Mouse (Mus musculus): ENCODE measurements around the gene Mast3. TPM values are rescaled to one million over a fixed set of nuclear protein-coding genes. Genes with fewer than 3 reads are reported as not detected.

Mast3 gene
- polyA plus RNA-seq, 1 experiment from 2014 or later = 14.0 TPM

DNA sequence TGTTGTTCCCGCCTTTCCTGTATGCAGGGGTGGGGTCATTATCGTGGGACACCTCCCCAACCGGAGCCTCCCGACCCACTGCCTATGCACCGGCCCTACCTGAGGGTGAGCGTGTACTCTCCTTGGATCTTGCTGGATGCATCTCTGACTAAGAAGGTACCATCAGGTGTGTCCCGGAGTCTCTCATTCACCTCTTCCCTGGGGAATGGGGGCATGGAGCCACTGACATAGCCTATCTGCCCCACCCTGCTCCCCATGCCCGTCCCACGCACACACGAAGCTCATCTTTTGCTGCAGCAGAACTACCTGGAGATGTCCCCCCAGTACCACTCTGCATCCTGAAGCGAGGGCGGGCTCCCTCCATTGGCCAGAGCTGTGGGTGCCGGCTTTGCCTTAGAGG is 34.1 kb downstream of the Mast3 start:
- H3K9me3 ChIP-seq = no peaks in the 10 kb centered on the region
- peaks cover 46% of the 10 kb centered on the region for H3K4me1 ChIP-seq
- H3K4me2 ChIP-seq (replicated peaks) = no peak overlapping the region
- H3K36me3 ChIP-seq = peaks cover 75% of the 10 kb centered on the region
- no peak for ATAC-seq (ENCODE audit: low FRiP score, low read depth)
- H3K9ac ChIP-seq = no peak overlapping the region
- WGBS = 92% methylated on average over 13 of the region's 13 CpGs
- no peak overlapping the region for H3K27ac ChIP-seq
- H3K4me3 ChIP-seq = no peak overlapping the region
- no peaks in the 10 kb centered on the region for H3K27me3 ChIP-seq

DNA sequence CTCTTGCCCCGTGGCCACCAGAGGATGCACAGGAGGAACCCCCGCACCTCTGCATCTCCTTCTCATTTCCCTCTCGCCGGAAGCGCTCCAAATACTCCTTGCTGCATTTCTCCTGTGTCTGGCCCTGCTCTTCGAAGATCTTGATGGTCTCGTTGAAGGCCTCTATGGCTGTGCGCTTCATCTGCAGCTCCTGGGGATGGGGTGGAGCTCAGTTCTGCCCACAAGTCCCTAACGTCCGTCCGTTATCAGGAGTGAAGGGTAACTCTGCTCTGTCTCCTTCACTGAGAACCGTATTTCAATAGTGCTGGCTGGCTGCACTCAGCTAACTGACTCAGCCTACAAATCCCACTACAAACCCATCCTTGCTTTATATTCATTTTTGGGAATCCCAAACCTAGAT is 35.0 kb downstream of the Mast3 start:
- 74% methylated on average over 12 of the region's 12 CpGs for WGBS
- Histone ChIP-seq H3K27ac (no peak overlapping the region), H3K4me2 (replicated peaks) (no peak overlapping the region), H3K9ac (no peak overlapping the region), H3K9me3 (no peaks in the 10 kb centered on the region), H3K4me1 (peaks cover 41% of the 10 kb centered on the region), H3K4me3 (no peak overlapping the region), H3K36me3 (peaks cover 71% of the 10 kb centered on the region), H3K27me3 (no peaks in the 10 kb centered on the region)
- no peak for ATAC-seq (ENCODE audit: low FRiP score, low read depth)

DNA sequence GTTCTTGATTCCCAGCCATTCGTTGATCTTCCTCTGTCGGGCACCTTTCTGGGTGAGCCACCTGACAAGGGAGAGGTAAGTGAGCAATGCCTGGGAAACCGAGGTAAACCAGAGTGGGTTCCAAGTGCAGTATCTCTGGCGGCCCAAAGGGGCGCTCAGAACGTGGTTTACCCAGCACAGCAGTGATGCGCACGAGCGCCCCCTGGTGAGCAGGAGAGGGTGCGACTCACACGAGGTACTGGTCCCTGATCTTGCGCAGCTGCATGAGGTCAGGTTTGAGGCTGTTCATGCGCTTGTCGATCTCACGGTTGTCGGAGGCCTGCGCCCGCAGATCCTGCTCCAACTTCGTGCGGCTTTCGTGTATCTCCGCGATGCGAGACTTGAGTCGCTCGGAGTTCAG is 35.5 kb downstream of the Mast3 start:
- Histone ChIP-seq H3K36me3 (peaks cover 66% of the 10 kb centered on the region), H3K9me3 (no peaks in the 10 kb centered on the region), H3K4me3 (no peak overlapping the region), H3K9ac (no peak overlapping the region), H3K27ac (no peak overlapping the region), H3K27me3 (no peaks in the 10 kb centered on the region), H3K4me1 (peaks cover 36% of the 10 kb centered on the region), H3K4me2 (replicated peaks) (no peak overlapping the region)
- ATAC-seq (ENCODE audit: low FRiP score, low read depth) = peak; percentile 70
- 7% methylated on average over 26 of the region's 26 CpGs for WGBS

DNA sequence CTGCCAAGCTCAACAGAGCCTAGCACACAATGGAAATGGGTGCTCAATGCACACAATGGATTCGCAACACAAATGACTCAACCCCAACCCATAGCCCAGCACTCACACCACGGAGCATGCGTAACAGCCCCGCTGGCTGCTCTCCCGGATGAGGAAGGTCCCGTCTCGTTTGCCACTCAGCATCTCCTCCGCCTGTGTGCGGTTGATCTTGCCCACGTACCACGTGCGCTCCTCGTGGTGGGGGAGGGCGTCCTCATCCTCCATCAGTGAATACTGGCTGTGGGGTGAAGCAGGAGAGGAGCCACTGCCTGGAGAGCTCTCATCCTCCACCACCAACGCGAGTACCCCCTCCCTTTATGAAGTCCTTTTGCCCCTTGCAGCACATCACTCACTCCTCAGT is 35.9 kb downstream of the Mast3 start:
- peaks cover 65% of the 10 kb centered on the region for H3K36me3 ChIP-seq
- H3K9ac ChIP-seq = no peak overlapping the region
- 86% methylated on average over 16 of the region's 16 CpGs for WGBS
- H3K9me3 ChIP-seq = no peaks in the 10 kb centered on the region
- no peak overlapping the region for H3K4me2 ChIP-seq (replicated peaks)
- no peak for ATAC-seq (ENCODE audit: low FRiP score, low read depth)
- H3K27me3 ChIP-seq = no peaks in the 10 kb centered on the region
- H3K27ac ChIP-seq = no peak overlapping the region
- H3K4me3 ChIP-seq = no peak overlapping the region
- H3K4me1 ChIP-seq = peaks cover 32% of the 10 kb centered on the region

GRCm38 (mm10) chr8:70768231-70768776 is 36.5 kb downstream of the Mast3 start:
- Histone ChIP-seq H3K9ac (no peak overlapping the region), H3K36me3 (peaks cover 59% of the 10 kb centered on the region), H3K4me1 (peaks cover 26% of the 10 kb centered on the region), H3K27me3 (no peaks in the 10 kb centered on the region), H3K4me2 (replicated peaks) (no peak overlapping the region), H3K27ac (no peak overlapping the region), H3K9me3 (no peaks in the 10 kb centered on the region), H3K4me3 (no peak overlapping the region)
- 94% methylated on average over 32 of the region's 32 CpGs for WGBS
- no peak for ATAC-seq (ENCODE audit: low FRiP score, low read depth)

DNA sequence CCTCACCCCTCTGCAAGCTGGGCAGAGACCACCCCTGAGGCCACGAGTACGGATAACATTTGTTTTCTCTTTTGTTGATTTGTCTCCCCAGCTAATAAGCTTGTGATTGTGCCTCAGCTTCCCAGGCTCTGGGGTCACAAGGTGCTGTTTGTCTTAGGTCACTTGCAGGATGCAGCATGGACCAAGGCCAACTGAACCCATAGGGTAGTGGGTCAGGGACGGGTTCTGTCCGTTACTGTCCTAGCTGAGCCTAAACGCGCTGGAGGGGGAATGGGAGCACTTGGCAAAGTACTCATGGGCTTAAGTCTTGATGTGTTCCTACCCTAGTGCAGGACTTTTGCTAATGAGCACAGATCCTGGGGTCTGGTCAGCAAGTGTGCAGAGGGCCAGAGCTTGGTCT is 37.4 kb downstream of the Mast3 start:
- no peaks in the 10 kb centered on the region for H3K27me3 ChIP-seq
- no peak overlapping the region for H3K9ac ChIP-seq
- peaks cover 18% of the 10 kb centered on the region for H3K4me1 ChIP-seq
- 85% methylated on average over 6 of the region's 6 CpGs for WGBS
- no peak overlapping the region for H3K4me2 ChIP-seq (replicated peaks)
- H3K36me3 ChIP-seq = peaks cover 51% of the 10 kb centered on the region
- ATAC-seq (ENCODE audit: low FRiP score, low read depth) = no peak
- H3K9me3 ChIP-seq = no peaks in the 10 kb centered on the region
- no peak overlapping the region for H3K27ac ChIP-seq
- H3K4me3 ChIP-seq = no peak overlapping the region

- Histone ChIP-seq H3K4me3 (peak overlapping the region; percentile 50), H3K9me3 (no peaks in the 10 kb centered on the region), H3K27ac (peak overlapping the region; percentile 17; the same call in 1 of the 2 replicates), H3K9ac (peak overlapping the region; percentile 73), H3K4me1 (peaks cover 17% of the 10 kb centered on the region), H3K36me3 (peaks cover 48% of the 10 kb centered on the region), H3K27me3 (no peaks in the 10 kb centered on the region), H3K4me2 (replicated peaks) (peak overlapping the region; percentile 91)
- ATAC-seq (ENCODE audit: low FRiP score, low read depth) = peak; percentile 60
- 9% methylated on average over 21 of the region's 21 CpGs for WGBS
Observed at GRCm38 (mm10) chr8:70766571-70767440, 38.0 kb downstream of the Mast3 start.

GRCm38 (mm10) chr8:70765838-70766570 is 38.9 kb downstream of the Mast3 start:
- Histone ChIP-seq H3K27ac (no peak overlapping the region), H3K4me1 (peaks cover 22% of the 10 kb centered on the region), H3K9ac (peak overlapping the region; percentile 73), H3K4me2 (replicated peaks) (peak overlapping the region; percentile 91), H3K4me3 (peak overlapping the region; percentile 50), H3K27me3 (no peaks in the 10 kb centered on the region), H3K9me3 (no peaks in the 10 kb centered on the region), H3K36me3 (peaks cover 40% of the 10 kb centered on the region)
- WGBS = 2% methylated on average over 34 of the region's 34 CpGs
- no peak for ATAC-seq (ENCODE audit: low FRiP score, low read depth)

- Histone ChIP-seq H3K4me3 (peak overlapping the region; percentile 50), H3K36me3 (peaks cover 33% of the 10 kb centered on the region), H3K4me2 (replicated peaks) (peak overlapping the region; percentile 91), H3K4me1 (peaks cover 25% of the 10 kb centered on the region), H3K27ac (no peak overlapping the region), H3K27me3 (no peaks in the 10 kb centered on the region), H3K9me3 (no peaks in the 10 kb centered on the region), H3K9ac (peak overlapping the region; percentile 73)
- ATAC-seq (ENCODE audit: low FRiP score, low read depth) = no peak
- 83% methylated on average over 9 of the region's 9 CpGs for WGBS
Observed at GRCm38 (mm10) chr8:70765329-70765728, 39.5 kb downstream of the Mast3 start.

DNA sequence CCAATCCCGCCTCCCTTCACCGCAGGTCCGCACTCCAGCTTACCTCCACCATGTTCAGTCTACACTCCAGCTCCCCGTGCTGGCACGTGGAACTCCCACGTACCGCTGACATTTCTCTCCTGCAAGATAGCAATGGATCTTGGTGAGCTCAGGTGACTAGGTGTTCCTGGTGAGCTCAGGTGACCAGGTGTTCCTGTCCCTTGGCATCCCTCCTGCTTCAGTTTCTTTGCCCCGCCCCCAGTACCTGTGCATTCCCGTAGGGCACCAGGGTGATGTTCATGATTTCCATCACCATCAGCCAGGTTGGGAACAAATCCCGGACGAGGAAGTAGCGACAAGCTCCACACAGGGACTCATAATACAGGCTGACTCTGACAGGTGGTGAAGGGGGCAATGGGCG is 40.2 kb downstream of the Mast3 start:
- Histone ChIP-seq H3K27me3 (no peaks in the 10 kb centered on the region), H3K9ac (peak overlapping the region; percentile 14; the same call in 1 of the 2 replicates), H3K4me2 (replicated peaks) (peak overlapping the region; percentile 91; the same call in 1 of the 2 replicates), H3K27ac (no peak overlapping the region), H3K9me3 (no peaks in the 10 kb centered on the region), H3K36me3 (peaks cover 27% of the 10 kb centered on the region), H3K4me1 (peaks cover 32% of the 10 kb centered on the region), H3K4me3 (no peak overlapping the region)
- ATAC-seq (ENCODE audit: low FRiP score, low read depth) = no peak
- 93% methylated on average over 13 of the region's 13 CpGs for WGBS

DNA sequence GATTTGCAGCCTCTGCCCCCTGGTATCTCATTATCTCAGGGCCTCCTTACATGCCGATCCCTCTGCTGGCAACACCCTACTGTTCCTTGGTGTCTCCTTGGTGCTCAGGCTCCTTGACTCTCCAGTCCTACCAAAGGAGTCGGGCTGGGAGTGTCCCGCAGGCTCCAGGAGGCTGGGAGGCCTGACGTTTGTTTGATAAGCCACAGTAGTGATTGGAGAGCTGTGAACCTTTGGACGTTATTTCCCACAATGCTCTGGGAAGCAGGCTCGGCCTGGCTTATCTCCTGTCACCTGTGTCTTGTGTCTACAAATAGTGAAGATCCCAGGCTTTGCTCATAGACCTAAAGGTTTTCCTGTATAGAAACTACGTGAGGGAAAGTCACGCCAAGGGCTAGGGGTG is 40.8 kb downstream of the Mast3 start:
- Histone ChIP-seq H3K4me2 (replicated peaks) (no peak overlapping the region), H3K9ac (peak overlapping the region; percentile 14; the same call in 1 of the 2 replicates)
- 88% methylated on average over 8 of the region's 8 CpGs for WGBS

DNA sequence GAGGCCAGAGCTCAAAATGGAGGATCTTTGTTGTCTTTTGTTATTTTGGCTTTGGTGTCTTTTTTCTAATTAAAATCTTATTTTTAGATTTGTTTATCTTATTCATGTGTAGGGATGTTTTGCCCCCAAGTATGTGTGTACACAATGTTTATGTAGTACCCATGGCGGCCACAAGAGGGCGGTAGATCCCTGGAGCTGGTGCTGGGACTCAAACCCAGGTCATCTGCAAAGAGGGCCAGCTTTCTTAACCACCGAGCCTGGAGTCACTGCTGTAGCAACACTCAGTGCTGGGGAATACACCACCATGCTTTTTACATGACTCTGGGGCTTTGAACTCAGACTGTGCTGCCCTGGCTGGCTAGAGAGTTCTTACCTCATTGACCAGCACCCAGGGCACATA is 41.5 kb downstream of the Mast3 start:
- H3K27ac ChIP-seq = no peak overlapping the region
- WGBS = 9% methylated on average over 3 of the region's 3 CpGs
- ATAC-seq (ENCODE audit: low FRiP score, low read depth) = no peak

More for the DNA sequence above, 40.8 kb downstream of the Mast3 start:
- Histone ChIP-seq H3K4me1 (peaks cover 38% of the 10 kb centered on the region), H3K9me3 (no peaks in the 10 kb centered on the region), H3K27me3 (no peaks in the 10 kb centered on the region), H3K36me3 (peaks cover 22% of the 10 kb centered on the region), H3K27ac (no peak overlapping the region), H3K4me3 (no peak overlapping the region)
- no peak for ATAC-seq (ENCODE audit: low FRiP score, low read depth)

More for the DNA sequence above, 41.5 kb downstream of the Mast3 start:
- no peak overlapping the region for H3K4me2 ChIP-seq (replicated peaks)
- H3K9ac ChIP-seq = no peak overlapping the region
- H3K4me3 ChIP-seq = no peak overlapping the region
- no peaks in the 10 kb centered on the region for H3K27me3 ChIP-seq
- H3K36me3 ChIP-seq = peaks cover 19% of the 10 kb centered on the region
- H3K9me3 ChIP-seq = no peaks in the 10 kb centered on the region
- peaks cover 40% of the 10 kb centered on the region for H3K4me1 ChIP-seq
